9 mouse cellular contexts compared by ENCODE assay signal in the genomic region with DNA sequence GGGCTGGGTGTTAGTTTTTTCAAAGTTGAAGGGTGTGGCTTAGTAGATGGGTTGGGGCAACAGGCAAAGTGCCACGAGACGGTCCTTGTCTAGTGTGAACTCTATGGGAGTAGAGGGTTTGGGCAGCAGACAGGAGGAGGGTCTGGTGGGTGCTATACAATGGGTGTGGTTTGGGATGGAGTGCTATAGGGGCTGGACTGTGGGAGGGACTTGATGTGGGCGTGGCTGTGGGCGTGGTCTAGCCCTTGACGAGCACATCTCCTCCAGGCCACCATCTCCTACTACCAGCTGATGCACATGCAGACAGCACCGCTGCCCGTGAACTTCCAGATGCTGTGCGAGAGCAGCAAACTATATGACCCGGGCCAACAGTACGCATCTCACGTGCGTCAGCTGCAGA. TPM values are rescaled to one million over a fixed set of nuclear protein-coding genes. Genes with fewer than 3 reads are reported as not detected.
A peak's percentile ranks its signal among the peaks of the same experiment; 100 is the strongest.
DNase-seq lines count a peak whose midpoint lies in the region; ATAC-seq lines count a peak whose summit lies in the region.
"Had no signal": no experiment of that assay in that cellular context is flagged by ENCODE, and none has a peak within 500 bp of the region (broad histone marks: within the 10 kb centered on the region; RNA-seq: fewer than 3 reads in every experiment).

No protein-coding gene starts in this region.

- 0 out of 2 replicates have a peak, but pooled peaks cover 5% of the 10 kb centered on the region for H3K9me3 ChIP-seq in hindbrain, embryonic 12.5 days (replicated peaks)
- no peaks in the 10 kb centered on the region for H3K9me3 ChIP-seq in hindbrain, embryonic 16.5 days (ENCODE audit: control insufficient read depth, low read length)
- H3K9me3 ChIP-seq: forebrain, embryonic 13.5 days had no signal

- H3K4me3 ChIP-seq in hindbrain, embryonic 12.5 days = no peak overlapping the region
- H3K4me3 ChIP-seq in hindbrain, embryonic 16.5 days (ENCODE audit: low read length) = no peak overlapping the region
- H3K4me3 ChIP-seq: forebrain, embryonic 13.5 days had no signal

- 0 out of 2 replicates have a peak, but pooled peaks cover 3% of the 10 kb centered on the region for H3K4me1 ChIP-seq in hindbrain, embryonic 12.5 days
- no peaks in the 10 kb centered on the region for H3K4me1 ChIP-seq in hindbrain, embryonic 16.5 days (ENCODE audit: control insufficient read depth, insufficient read depth, low read depth, low read length)
- H3K4me1 ChIP-seq: forebrain, embryonic 13.5 days had no signal

- DNase-seq in CD4-positive helper T cell, adult 2 months (ENCODE audit: low read depth, low spot score) = peak; percentile 67
- DNase-seq in mesoderm, embryonic 11.5 days (ENCODE audit: low read depth, low spot score) = peak; percentile 38
- DNase-seq in cerebellum, adult 11-12 months = no peak
- DNase-seq in heart, adult 18-20 months = no peak
- no peak for DNase-seq in urinary bladder, postnatal 10 days (ENCODE audit: low spot score)

- no peak overlapping the region for H3K4me2 ChIP-seq in hindbrain, embryonic 12.5 days (replicated peaks)
- no peak overlapping the region for H3K4me2 ChIP-seq in hindbrain, embryonic 16.5 days (ENCODE audit: low read length)
- H3K4me2 ChIP-seq: forebrain, embryonic 13.5 days had no signal

- H3K36me3 ChIP-seq in hindbrain, embryonic 12.5 days = no peaks in the 10 kb centered on the region
- H3K36me3 ChIP-seq in hindbrain, embryonic 16.5 days (ENCODE audit: control insufficient read depth, insufficient read depth, low read length) = no peaks in the 10 kb centered on the region

- WGBS in hindbrain, embryonic 12.5 days = 61% methylated on average over 12 of the region's 12 CpGs
- 62% methylated on average over 12 of the region's 12 CpGs for WGBS in hindbrain, embryonic 16.5 days

- no peak overlapping the region for H3K9ac ChIP-seq in hindbrain, embryonic 12.5 days
- H3K9ac ChIP-seq in hindbrain, embryonic 16.5 days (ENCODE audit: low read depth, low read length) = no peak overlapping the region
- H3K9ac ChIP-seq: forebrain, embryonic 13.5 days had no signal

- H3K27ac ChIP-seq in hindbrain, embryonic 12.5 days = no peak overlapping the region
- no peak overlapping the region for H3K27ac ChIP-seq in hindbrain, embryonic 16.5 days (ENCODE audit: low read depth, low read length)
- H3K27ac ChIP-seq: forebrain, embryonic 13.5 days had no signal

- no peaks in the 10 kb centered on the region for H3K27me3 ChIP-seq in hindbrain, embryonic 12.5 days
- H3K27me3 ChIP-seq in hindbrain, embryonic 16.5 days (replicated peaks; ENCODE audit: control insufficient read depth, insufficient read depth, low read length) = no peaks in the 10 kb centered on the region
- H3K27me3 ChIP-seq: forebrain, embryonic 13.5 days had no signal

- peak; percentile 43 for ATAC-seq in hindbrain, embryonic 12.5 days (ENCODE audit: low FRiP score)
- no peak for ATAC-seq in hindbrain, embryonic 16.5 days
- ATAC-seq in common myeloid progenitor, adult 5-6 weeks (replicated peaks; ENCODE audit: low read depth, poor library complexity, severe bottlenecking) = peak; percentile 35
- ATAC-seq: forebrain, embryonic 13.5 days had no signal

RNA-seq across cellular contexts. Expression of gene Arhgap45, which starts 9.4 kb away (rescaled TPM):
- polyA plus RNA-seq in hindbrain, embryonic 12.5 days (2016; fragmentation: Nextera tagmentation; extraction: Ambion mirVana) = 8.7 and 8.9 TPM in 2 replicates
- polyA plus RNA-seq in hindbrain, embryonic 16.5 days (2015; fragmentation: Nextera tagmentation; extraction: Ambion mirVana) = 1.7 and 2.2 TPM in 2 replicates
- total RNA-seq in common myeloid progenitor, adult 5-6 weeks (2017) = 85.6 and 106 TPM in 2 replicates
- 1 to 10 TPM; 3.1 to 8.7 TPM for total RNA-seq in heart, adult 18-20 months (2021)

RNA-seq across cellular contexts. Expression of gene Polr2e, which starts 13.7 kb away (rescaled TPM):
- 163 and 171 TPM in 2 replicates for polyA plus RNA-seq in hindbrain, embryonic 12.5 days (2016; fragmentation: Nextera tagmentation; extraction: Ambion mirVana)
- polyA plus RNA-seq in hindbrain, embryonic 16.5 days (2015; fragmentation: Nextera tagmentation; extraction: Ambion mirVana) = 141 and 143 TPM in 2 replicates
- total RNA-seq in common myeloid progenitor, adult 5-6 weeks (2017) = 145 and 146 TPM in 2 replicates
- total RNA-seq in heart, adult 18-20 months (2021) = 10 to 100 TPM; 92.9 to 97.6 TPM

RNA-seq across cellular contexts. Expression of gene Gpx4, which starts 21.1 kb away (rescaled TPM):
- polyA plus RNA-seq in hindbrain, embryonic 12.5 days (2016; fragmentation: Nextera tagmentation; extraction: Ambion mirVana) = 449 and 484 TPM in 2 replicates
- 601 and 643 TPM in 2 replicates for polyA plus RNA-seq in hindbrain, embryonic 16.5 days (2015; fragmentation: Nextera tagmentation; extraction: Ambion mirVana)
- total RNA-seq in common myeloid progenitor, adult 5-6 weeks (2017) = 451 and 481 TPM in 2 replicates
- 1,000 to 10,000 TPM in 1 of 2 experiments, 100 to 1,000 TPM in 1; 983 to 1,022 TPM for total RNA-seq in heart, adult 18-20 months (2021)

RNA-seq across cellular contexts. Expression of gene Abca7, which starts 29.6 kb away (rescaled TPM):
- polyA plus RNA-seq in hindbrain, embryonic 12.5 days (2016; fragmentation: Nextera tagmentation; extraction: Ambion mirVana) = 6.9 and 7.7 TPM in 2 replicates
- 4.2 and 5.1 TPM in 2 replicates for polyA plus RNA-seq in hindbrain, embryonic 16.5 days (2015; fragmentation: Nextera tagmentation; extraction: Ambion mirVana)
- 10.7 and 15.5 TPM in 2 replicates for total RNA-seq in common myeloid progenitor, adult 5-6 weeks (2017)
- total RNA-seq in heart, adult 18-20 months (2021) = 1 to 10 TPM; 6.5 to 7.6 TPM

RNA-seq across cellular contexts. Expression of gene Cnn2, which starts 37.5 kb away (rescaled TPM):
- polyA plus RNA-seq in hindbrain, embryonic 12.5 days (2016; fragmentation: Nextera tagmentation; extraction: Ambion mirVana) = 178 and 204 TPM in 2 replicates
- 30.5 and 38.9 TPM in 2 replicates for polyA plus RNA-seq in hindbrain, embryonic 16.5 days (2015; fragmentation: Nextera tagmentation; extraction: Ambion mirVana)
- total RNA-seq in common myeloid progenitor, adult 5-6 weeks (2017) = 62.2 and 72.9 TPM in 2 replicates
- total RNA-seq in heart, adult 18-20 months (2021) = 10 to 100 TPM; 28.3 to 32.6 TPM

Comparison
In these comparisons a context has a peak if more than half of its experiments do, and no peak if none do; other contexts are left out.
1. DNase-seq: peak in CD4-positive helper T cell, adult 2 months (single experiment) and mesoderm, embryonic 11.5 days (single experiment); none in cerebellum, adult 11-12 months (single experiment), heart, adult 18-20 months (0 of 2) and urinary bladder, postnatal 10 days (single experiment).